Mouse (Mus musculus) gastrocnemius, adult 2 months (tissue): ENCODE measurements around the gene Ap1m2. TPM values are rescaled to one million over a fixed set of nuclear protein-coding genes. Genes with fewer than 3 reads are reported as not detected.
"Not testable (repeated sequence)": the region's sequence is repeated elsewhere in the genome, so short reads cannot be mapped to it uniquely, and the experiment has no call there.

Experiments
- DNase-seq: peaks from one replicate; pipeline ENCODE4 v3.0.0; 2022
- H3K27ac ChIP-seq: fragments of 200-600 bp; 2 replicates; pipeline ENCODE4 v1.8.1; 2022; ENCODE audit warnings: mild to moderate bottlenecking
- H3K4me3 ChIP-seq: fragments of 200-600 bp; 2 replicates; pipeline ENCODE4 v1.8.1; 2022; ENCODE audit warnings: mild to moderate bottlenecking, moderate library complexity
- CTCF ChIP-seq: fragments of 200-600 bp; IDR thresholded peaks from 2 replicates; pipeline ENCODE4 v1.8.1; 2022; ENCODE audit warnings: antibody characterized with exemption, mild to moderate bottlenecking, moderate library complexity
- intact Hi-C: fragments of 180-260 bp; cut with DNase I; formaldehyde crosslinking; loops from one replicate; pipeline ENCODE4 v1.15.1; 2025
- total RNA-seq, 2 experiments: library from RNA; stranded (reverse); gene quantifications; 2 replicates each; pipeline ENCODE4 v1.2.3; 2021

Gene Ap1m2
- total RNA-seq, 2 experiments from 2014 or later = not detected

GRCm38 (mm10) chr9:21264272-21264999 is 47.7 kb downstream of the Ap1m2 start:
- DNase-seq = no peak
- no peak for TF ChIP-seq CTCF
- intact Hi-C loops = loop anchor here (2.0 kb wide), 1 partner anchor 26 kb away; the partner anchor contains the start of gene Keap1
- peak overlapping the region; percentile 89 for H3K4me3 ChIP-seq
- peak overlapping the region; percentile 96 for H3K27ac ChIP-seq

GRCm38 (mm10) chr9:21261831-21262230 is 50.3 kb downstream of the Ap1m2 start:
- Histone ChIP-seq H3K27ac (no peak overlapping the region), H3K4me3 (no peak overlapping the region)
- intact Hi-C loops = loop anchor here (2.0 kb wide), 1 partner anchor 75 kb away; no protein-coding TSS in a partner anchor
- TF ChIP-seq CTCF = no peak
- no peak for DNase-seq

DNA sequence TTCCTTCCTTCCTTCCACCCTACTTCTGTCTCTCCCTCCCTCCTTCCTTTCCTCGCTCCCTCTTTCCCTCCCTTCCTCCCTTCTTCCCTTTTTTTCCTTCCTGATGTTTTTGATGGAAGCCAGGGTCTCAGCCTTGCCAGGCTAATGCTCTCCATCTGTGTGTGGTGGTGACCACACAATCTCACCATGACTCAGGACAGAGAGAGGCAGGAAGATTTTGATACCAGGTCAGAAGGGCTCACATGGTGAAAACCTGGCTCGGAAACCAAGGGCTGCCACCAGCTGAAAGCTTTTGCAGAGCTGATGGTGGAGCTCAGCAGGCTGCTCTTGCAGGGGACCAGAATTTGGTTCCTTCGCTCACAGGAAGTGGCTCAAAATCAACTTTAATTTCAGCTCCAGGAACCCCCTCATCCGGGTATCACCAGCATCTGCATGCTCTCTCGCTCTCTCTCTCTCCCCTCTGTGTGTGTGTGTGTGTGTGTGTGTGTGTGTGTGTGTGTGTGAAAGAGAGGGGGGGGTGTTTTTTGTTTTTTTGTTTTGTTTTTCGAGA is 51.6 kb downstream of the Ap1m2 start:
- H3K27ac ChIP-seq = no peak overlapping the region
- TF ChIP-seq CTCF = no peak
- intact Hi-C loops = no loop called here
- DNase-seq = no peak
- H3K4me3 ChIP-seq = no peak overlapping the region

GRCm38 (mm10) chr9:21256349-21256748 is 55.8 kb downstream of the Ap1m2 start:
- H3K4me3 ChIP-seq, intact Hi-C loops, H3K27ac ChIP-seq, DNase-seq: not testable (repeated sequence)

DNA sequence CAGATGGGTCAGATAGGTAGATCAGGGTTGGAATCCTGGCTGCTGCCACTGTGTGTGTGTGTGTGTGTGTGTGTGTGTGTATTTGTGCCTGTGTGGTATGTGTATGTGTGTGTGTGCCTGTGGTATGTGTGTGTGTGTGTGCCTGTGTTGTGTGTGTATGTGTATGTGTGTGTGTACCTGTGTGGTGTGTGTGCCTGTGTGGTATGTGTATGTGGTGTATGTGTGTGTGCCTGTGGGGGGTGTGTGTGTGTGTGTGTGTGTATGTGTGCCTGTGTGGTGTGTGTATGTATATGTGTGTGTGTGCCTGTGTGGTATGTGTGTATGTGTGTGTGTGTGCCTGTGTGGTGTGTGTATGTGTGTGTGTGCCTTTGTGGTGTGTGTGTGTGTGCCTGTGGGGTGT is 57.4 kb downstream of the Ap1m2 start:
- intact Hi-C loops = no loop called here
- TF ChIP-seq CTCF = no peak
- no peak overlapping the region for H3K27ac ChIP-seq

GRCm38 (mm10) chr9:21251116-21251735 is 60.9 kb downstream of the Ap1m2 start:
- TF ChIP-seq CTCF = no peak
- no peak for DNase-seq
- intact Hi-C loops = no loop called here
- no peak overlapping the region for H3K27ac ChIP-seq
- H3K4me3 ChIP-seq = no peak overlapping the region

More for the DNA sequence above, 57.4 kb downstream of the Ap1m2 start:
- DNase-seq = no peak
- H3K4me3 ChIP-seq = no peak overlapping the region

GRCm38 (mm10) chr9:21250509-21250908 is 61.6 kb downstream of the Ap1m2 start:
- Histone ChIP-seq H3K27ac (no peak overlapping the region), H3K4me3 (no peak overlapping the region)
- DNase-seq = peak; percentile 65
- TF ChIP-seq CTCF = no peak
- intact Hi-C loops = no loop called here

DNA sequence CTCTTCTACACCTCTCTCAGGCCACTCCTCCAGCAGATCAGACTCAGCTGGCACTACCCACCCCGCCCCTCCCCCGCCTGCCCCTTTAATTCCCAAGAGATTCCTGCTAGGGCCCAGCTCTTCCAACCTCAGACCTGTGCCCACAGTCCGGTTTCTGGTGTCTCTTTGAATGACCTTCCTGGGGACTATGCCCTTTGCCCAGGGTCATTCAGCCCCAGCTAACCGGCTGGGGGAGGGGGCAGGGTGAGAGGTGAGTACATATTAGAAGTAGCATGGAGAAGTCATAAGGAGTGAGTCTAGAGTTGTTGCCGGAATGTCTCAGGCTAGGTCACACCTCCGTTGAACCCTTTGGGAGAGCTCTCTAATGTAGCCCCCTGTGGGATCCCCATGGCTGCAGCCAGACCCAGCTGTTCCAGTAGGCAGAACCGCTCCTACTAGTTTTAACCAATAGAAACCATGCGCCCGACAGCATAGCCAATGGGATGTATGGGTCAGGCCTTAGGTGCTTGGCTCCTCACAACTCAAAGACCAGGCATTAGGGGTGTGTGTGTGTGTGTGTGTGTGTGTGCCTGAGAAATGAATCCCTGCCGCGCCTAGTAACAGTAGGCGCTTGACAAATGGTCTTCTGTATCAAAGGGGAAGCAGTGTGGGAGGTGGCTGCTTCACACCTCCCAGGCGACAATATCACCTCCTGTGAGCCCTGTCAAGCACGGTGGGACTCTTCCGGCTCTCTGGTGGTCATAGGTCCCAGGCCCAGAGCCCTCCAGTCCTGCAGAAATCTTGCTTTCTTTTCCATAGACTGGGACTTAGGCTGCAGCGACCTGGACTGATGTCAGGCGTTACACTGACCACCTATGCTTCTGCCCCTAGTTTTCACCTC is 62.3 kb downstream of the Ap1m2 start:
- no peak for DNase-seq
- intact Hi-C loops = no loop called here
- H3K27ac ChIP-seq = no peak overlapping the region
- H3K4me3 ChIP-seq = no peak overlapping the region
- TF ChIP-seq CTCF = no peak

DNA sequence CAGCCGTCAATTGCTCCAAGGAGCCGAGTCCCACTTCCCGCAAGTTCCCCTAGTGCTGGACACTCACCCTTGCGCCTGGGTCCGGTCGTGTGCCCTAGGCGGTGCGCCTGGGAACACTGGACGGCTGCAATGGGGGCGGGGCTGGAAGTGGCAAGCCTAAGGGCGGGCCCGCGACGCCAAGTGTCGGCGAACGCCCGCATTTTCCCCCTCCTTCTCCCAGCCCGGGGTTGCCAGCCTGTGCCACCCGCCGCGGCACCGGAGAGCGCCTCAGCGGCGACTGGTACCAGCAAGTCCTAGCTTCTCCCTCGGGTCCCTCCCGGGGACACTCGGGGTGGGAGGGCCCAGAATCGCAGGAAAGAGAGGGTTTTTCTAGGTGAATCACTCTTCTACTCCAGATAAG is 63.8 kb downstream of the Ap1m2 start, which contains the start of gene S1pr5:
TSS of gene S1pr5 (minus strand) at position 118 of the 400 bp plus-strand sequence.
- peak; percentile 77 for DNase-seq
- Histone ChIP-seq H3K4me3 (peak within 1 kb of the TSS; percentile 59), H3K27ac (no peak within 1 kb of the TSS)
- intact Hi-C loops = no loop called here
- no peak for TF ChIP-seq CTCF

GRCm38 (mm10) chr9:21246342-21246741 is 65.8 kb downstream of the Ap1m2 start:
- no peak for DNase-seq
- no peak overlapping the region for H3K4me3 ChIP-seq
- intact Hi-C loops = no loop called here
- H3K27ac ChIP-seq = no peak overlapping the region
- no peak for TF ChIP-seq CTCF

- DNase-seq = no peak
- intact Hi-C loops = no loop called here
- Histone ChIP-seq H3K27ac (no peak overlapping the region), H3K4me3 (peak overlapping the region; percentile 73)
- no peak for TF ChIP-seq CTCF
Measured at GRCm38 (mm10) chr9:21245113-21245487, 67.0 kb downstream of the Ap1m2 start.

GRCm38 (mm10) chr9:21244428-21245112 is 67.6 kb downstream of the Ap1m2 start:
- Histone ChIP-seq H3K4me3 (peak overlapping the region; percentile 73), H3K27ac (no peak overlapping the region)
- intact Hi-C loops = no loop called here
- peak; percentile 49 for DNase-seq
- no peak for TF ChIP-seq CTCF

Other genes with a start within 250 kb of the Ap1m2 start
- not detected for gene Zglp1, start 245.2 kb downstream of the Ap1m2 start, total RNA-seq
- under 1 TPM; 0.26 to 0.39 TPM for gene Gm49373, start 239.2 kb downstream of the Ap1m2 start, total RNA-seq
- 10 to 100 TPM; 39.0 to 49.0 TPM for gene Fdx1l, start 238.7 kb downstream of the Ap1m2 start, total RNA-seq
- 1 to 10 TPM; 1.2 to 1.6 TPM for gene Gm38431, start 220.3 kb downstream of the Ap1m2 start, total RNA-seq
- 10 to 100 TPM; 17.1 to 19.5 TPM for gene Raver1, start 220.3 kb downstream of the Ap1m2 start, total RNA-seq
- 1 to 10 TPM; 4.4 to 5.9 TPM for gene Tyk2, start 181.1 kb downstream of the Ap1m2 start, total RNA-seq
- gene Cdc37, start 162.4 kb downstream of the Ap1m2 start, total RNA-seq = 100 to 1,000 TPM; 116 to 139 TPM
- gene Pde4a, start 146.6 kb downstream of the Ap1m2 start, total RNA-seq = 10 to 100 TPM; 39.0 to 66.8 TPM
- 10 to 100 TPM; 51.3 to 62.3 TPM for gene Keap1, start 73.0 kb downstream of the Ap1m2 start, total RNA-seq
- gene S1pr5, start 63.9 kb downstream of the Ap1m2 start, total RNA-seq = under 1 TPM; 0.15 to 0.33 TPM
- gene Atg4d, start 47.0 kb downstream of the Ap1m2 start, total RNA-seq = 10 to 100 TPM; 68.0 to 77.4 TPM
- 10 to 100 TPM; 11.0 to 12.6 TPM for gene Kri1, start 24.4 kb downstream of the Ap1m2 start, total RNA-seq
- 1 to 10 TPM; 8.6 to 9.1 TPM for gene Cdkn2d, start 20.9 kb downstream of the Ap1m2 start, total RNA-seq
- gene Slc44a2, start 8.4 kb upstream of the Ap1m2 start, total RNA-seq = 100 to 1,000 TPM; 168 to 178 TPM
- gene Ilf3, start 55.5 kb upstream of the Ap1m2 start, total RNA-seq = 10 to 100 TPM; 21.2 to 25.2 TPM
- gene Qtrt1, start 99.5 kb upstream of the Ap1m2 start, total RNA-seq = 1 to 10 TPM; 7.0 to 8.4 TPM
- gene Dnm2, start 112.6 kb upstream of the Ap1m2 start, total RNA-seq = 10 to 100 TPM; 38.2 to 41.8 TPM
- gene Tmed1, start 197.9 kb upstream of the Ap1m2 start, total RNA-seq = 10 to 100 TPM; 28.9 to 35.8 TPM
- 1 to 10 TPM in 1 of 2 experiments, under 1 TPM in 1; 0.74 to 1.3 TPM for gene AB124611, start 213.8 kb upstream of the Ap1m2 start, total RNA-seq
- gene Carm1, start 234.6 kb upstream of the Ap1m2 start, total RNA-seq = 10 to 100 TPM; 54.6 to 57.2 TPM